Mouse (Mus musculus) frontal cortex, adult 2 months (tissue): Measurements from ENCODE around the gene Amigo3. TPM values are rescaled to one million over a fixed set of nuclear protein-coding genes. Genes with fewer than 3 reads are reported as not detected.

ENCODE experiments used
- DNase-seq, 2 experiments: peaks; one replicate each; pipeline ENCODE4 v3.0.0; 2022; ENCODE audit warnings: low spot score in 1 of 2; ENCODE audit errors: extremely low spot score in 1 of 2
- polyA plus RNA-seq: library from polyadenylated mRNA; depleted of rRNA; stranded (reverse); fragments of >200 nt; gene quantifications from 2 replicates; pipeline ENCODE4 v1.2.3, GENCODE M21; 2012; rRNA removed

Gene Amigo3
- polyA plus RNA-seq, 1 experiment: 1.4 TPM

DNA sequence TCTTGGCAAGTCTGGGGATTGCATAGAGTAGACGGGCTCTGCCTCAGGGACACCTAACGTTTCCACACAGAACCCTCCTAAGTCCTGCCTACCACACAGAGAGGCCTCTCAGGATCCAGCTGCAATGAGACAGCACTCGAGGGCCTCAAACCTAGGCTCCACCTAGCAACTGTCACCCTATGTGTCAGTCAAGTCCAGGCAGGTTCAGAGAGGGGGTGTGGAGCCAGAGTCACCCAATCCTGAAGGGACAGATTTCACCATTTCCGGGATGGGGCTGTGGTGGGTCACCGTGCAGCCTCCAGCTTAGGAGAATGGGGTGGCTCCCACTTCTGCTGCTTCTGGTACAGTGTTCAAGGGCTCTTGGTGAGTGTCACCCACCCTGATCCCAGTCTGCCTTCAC is 27.2 kb downstream of the Amigo3 start, which contains the start of gene Mst1:
TSS of gene Mst1 (plus strand) at position 269 of the 400 bp plus-strand sequence.
- no peak for DNase-seq

DNA sequence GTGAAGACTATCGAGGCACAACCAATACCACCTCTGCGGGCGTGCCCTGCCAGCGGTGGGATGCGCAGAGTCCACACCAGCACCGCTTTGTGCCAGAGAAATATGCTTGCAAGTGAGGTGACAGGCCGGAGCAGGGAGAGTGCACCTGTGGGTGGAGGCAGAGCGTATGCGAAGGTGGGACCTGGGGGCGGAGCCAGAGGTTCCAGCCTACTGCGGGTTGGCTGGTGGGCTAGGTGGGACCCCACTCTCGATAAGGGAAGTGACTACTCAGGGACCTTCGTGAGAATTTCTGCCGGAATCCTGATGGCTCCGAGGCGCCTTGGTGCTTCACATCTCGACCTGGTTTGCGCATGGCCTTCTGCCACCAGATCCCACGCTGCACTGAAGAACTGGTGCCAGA is 29.6 kb downstream of the Amigo3 start:
- no peak for DNase-seq

DNA sequence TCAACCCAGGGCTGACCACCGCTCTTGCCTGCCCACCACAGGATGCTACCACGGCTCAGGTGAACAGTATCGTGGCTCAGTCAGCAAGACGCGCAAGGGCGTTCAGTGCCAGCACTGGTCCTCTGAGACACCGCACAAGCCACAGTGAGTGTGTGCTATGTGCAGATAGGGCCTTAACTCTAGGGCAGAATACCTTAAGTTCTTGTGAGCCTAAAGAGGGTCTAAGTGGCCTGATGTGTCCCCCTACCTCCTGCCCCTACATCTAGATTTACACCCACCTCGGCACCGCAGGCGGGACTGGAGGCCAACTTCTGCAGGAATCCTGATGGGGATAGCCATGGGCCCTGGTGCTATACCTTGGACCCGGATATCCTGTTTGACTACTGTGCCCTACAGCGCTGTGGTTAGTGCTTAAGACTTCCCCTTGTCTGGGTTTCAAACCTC is 30.1 kb downstream of the Amigo3 start, which contains the start of gene Rnf123:
TSS of gene Rnf123 (minus strand) at position 359 of the 444 bp plus-strand sequence.
- DNase-seq: no peak

DNA sequence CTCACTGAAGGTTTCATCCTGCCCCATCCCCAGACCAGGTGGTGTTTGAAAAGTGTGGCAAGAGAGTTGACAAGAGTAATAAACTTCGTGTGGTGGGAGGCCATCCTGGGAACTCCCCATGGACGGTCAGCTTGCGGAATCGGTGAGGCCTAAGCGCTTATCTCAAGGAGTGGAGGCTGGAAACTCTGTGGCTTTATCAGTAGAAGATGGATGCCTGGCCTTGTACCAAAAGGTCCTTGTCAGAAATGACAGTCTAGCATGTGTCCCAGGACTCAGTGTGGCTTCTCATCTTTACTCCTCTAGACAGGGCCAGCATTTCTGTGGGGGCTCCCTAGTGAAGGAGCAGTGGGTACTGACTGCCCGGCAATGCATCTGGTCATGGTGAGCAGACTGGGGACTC is 30.6 kb downstream of the Amigo3 start:
- DNase-seq: no peak

DNA sequence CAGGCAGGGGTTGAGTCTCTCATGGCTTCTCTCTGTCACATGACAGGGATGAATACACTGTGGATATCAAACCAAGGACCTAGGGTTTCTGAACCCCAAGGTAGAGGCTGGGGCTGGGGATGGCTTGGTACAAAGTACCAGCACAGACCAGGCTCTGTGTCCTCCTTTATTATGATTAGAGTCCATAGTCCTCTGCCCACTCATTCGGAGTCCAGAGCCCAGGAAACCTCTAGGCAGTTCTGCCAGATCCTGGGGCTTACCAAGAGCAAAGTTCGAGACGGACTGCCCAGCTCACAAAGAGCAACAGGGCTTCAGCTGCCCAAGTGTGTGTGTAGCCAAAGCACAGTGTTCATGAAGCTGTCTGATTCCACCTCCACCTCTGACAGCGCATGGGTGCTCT is 32.3 kb downstream of the Amigo3 start:
- DNase-seq: no peak

DNA sequence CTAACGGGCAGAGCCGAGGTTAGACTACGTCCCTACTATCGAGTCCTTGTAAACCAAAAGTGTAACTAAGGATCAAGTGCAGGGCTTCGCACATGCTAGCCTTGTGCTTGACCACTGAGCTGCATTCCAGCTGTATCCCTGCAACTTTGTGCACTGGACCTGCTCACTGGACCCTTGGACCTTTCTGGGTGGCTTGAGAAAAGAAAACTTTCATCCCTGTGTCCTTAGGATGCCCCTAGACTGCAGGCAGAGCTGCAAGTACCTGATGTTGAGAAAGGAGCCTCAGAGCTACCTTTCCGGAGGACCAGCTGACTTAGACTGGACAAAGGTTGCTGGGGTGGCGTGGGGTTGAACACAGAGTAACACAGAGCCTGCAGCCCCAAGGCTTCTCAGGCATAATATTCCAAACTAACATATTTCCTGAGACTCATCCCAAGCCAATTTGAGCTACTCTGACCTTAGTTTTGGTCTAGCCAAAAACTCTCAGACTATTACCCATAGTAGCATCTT is 37.7 kb downstream of the Amigo3 start:
- DNase-seq: no peak

DNA sequence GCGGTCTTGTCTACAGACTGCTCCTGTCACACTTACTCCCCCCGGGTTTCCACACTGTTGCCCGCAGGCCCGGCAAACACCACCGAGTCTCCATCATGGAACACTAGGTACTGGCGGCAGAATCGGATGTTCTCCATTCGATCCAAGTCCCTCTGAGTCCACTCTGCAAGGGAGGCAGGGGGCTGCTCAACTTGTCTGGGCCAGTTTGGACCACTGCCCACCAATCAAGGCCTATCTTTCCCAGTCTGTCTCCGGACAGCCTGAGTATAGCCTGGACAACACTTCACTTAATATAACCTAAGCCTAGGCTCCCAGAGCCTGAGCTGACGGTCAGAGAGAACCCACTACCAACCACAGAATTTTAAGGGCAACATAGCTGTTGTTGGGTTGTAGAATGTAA is 40.6 kb downstream of the Amigo3 start:
- no peak for DNase-seq

DNA sequence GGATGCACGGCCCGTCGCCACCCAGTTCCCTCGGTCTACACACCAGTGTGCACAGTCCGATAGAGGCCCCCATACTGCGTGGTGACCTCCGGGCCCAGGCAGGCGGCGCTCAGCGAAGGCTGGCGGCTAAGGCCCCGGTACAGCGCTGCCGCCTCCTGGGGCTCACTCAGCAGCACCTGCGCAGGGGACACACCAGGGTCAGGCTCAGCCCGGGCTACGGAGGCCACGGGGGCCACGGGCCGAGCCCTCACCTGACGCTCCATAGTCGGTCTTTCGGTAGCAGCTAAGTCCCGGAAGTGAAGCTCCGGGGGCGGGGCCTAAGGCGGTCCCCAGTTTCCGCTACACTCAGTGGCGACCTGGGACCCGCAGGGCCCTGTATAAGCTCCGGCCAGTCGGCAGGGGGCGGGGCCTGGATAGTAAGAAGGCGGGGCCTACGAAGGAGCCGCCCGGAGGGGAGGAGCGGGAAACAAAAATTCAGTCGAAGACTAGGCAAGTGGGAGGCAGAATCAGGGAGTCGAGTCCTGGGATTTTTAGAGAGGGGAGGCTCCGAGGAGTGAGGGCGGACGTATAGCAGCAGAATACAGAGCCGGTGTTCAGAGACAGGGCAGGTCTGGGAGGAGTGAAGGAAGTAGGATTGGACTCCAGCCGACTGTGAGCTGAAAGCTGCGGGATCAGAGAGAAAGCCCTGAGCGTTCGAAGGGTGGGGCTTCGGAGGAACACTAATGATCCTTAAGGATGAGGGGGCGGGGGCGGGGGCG is 41.4 kb downstream of the Amigo3 start, which contains the start of gene Apeh:
TSS of gene Apeh (minus strand) at position 423 of the 758 bp plus-strand sequence.
- DNase-seq: peak; percentile 79 to 89

DNA sequence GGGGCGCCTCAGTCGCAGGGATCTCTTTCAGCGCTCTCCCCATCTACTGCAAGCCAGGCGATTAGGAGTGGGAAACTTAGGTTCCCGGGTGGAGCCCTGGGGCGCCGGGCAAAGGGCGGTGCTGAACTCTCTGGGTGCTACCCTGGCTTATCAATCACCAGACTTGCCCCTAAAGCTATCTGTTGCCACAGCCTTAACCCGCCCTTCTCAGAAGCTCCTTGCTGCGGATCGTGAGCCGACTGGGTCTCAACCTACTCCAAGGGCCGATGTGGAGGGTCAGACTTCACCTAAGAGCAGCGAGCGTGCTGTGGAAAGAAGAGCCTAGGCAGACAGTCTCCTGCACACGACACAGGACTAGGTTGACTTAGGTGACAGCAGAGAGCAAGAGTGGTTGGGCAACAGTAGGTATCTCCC is 42.0 kb downstream of the Amigo3 start:
- no peak for DNase-seq

DNA sequence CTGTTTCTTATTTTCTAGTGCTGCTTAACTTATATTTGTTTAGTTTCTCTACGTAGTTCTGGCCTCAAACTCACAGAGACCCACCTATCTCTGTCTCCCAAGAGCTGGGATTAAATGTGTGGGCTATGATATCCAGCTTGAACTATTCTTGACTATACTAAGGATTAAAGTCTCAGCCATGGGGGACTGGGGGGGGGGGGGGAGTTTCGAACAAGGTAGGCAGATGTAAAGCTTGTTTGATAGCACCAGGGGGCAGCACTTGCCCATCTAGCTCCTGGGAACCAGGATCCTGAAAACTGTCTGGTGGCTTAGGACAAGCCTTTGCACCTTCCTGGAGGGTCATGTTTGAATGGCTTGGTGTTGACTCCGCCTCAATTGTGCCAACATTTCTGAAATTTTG is 42.6 kb downstream of the Amigo3 start:
- DNase-seq: peak in 1 of 2 experiments; percentile 77

DNA sequence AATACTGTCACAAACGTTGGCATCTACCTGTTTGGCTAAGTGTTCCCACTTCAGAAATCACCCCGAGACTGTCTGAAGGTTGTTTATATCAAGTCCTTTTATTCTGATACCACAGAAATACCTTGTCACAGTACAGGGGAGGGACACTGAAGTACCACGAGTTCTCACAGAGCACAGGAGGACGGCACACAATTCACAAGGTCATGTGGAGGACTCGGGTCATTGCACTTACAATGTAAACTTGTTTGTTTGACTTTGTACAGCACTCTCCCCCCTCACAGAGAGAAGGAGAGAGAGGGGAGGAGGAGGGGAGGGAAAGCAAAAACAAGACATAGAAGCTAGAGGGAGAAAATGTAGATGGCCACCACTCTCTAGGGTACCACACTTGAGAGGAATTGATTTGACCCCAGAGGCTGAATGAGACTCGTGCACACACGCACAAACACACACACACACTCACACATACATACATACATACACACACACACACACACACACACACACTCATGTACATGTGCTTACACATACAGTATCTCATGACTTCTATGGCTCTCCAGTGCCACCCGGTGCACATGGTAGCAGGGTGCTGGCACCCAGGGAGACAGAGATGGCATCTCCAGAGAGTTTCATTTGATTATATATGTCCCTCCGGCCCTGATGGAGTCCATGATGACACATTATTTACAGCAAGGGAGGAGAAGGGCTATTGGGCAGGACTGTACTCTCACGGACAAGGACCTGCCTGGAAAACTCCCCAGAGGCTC is 43.2 kb downstream of the Amigo3 start:
- no peak for DNase-seq

DNA sequence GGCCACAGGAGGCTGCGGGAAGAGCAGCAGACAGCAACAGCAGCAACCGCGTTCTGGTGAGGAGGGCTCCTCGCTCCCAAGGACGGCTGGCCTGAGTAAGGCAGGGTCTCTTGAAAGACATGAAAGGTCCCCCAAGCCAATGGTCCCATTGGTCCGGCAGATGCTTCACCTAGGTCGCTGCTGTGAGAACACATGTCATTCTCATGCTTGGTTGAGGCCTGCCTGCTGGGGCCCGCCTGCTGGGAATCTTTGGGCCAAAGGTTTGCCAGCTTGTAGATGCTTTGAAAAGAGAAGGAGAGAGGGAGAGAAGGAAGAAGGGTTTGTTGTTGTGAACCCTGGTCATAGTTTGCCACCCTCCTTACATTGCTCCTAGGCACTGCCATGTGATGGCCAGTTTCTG is 46.7 kb downstream of the Amigo3 start:
- no peak for DNase-seq

DNA sequence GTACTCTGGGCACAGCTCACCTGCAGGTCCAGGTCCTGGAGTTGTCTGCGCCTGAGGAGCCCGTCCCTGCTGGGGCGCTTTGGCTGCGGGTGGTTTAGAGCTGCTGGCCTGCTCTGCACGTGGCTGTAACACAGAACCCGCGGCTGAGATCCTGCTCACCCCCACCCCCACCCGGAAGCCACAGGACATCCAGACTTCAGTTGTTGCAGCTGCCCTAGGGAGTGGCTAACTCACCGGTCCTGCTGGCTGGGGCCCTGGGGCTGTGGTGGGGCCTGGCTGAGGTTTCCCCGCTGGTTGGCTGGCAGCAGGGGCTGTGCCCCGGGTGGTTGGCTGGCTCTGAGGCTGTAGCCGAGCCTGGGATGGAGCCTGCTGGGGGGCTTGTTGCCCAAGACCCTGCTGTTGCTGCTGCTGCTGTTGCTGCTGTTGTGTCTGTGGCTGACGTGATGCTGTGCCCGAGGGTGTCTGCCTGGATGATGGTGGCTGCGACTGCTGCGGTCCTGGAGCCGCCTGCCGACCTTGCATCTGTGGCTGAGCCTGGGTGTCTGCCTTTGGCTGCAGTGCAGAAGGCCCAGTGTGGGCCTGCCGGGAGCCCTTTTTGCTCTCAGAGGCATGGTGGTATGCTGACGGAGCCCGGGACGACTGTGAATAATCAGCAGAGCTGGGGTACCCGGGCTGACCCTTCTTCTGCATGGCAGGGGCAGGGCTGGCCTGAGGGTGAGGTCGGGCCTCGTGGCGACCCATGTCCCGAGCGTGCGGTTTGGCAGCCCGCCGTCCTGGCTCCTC is 52.0 kb downstream of the Amigo3 start:
- no peak for DNase-seq

Other genes with a start within 250 kb of the Amigo3 start
- gene Rbm6, start 179.9 kb upstream of the Amigo3 start, polyA plus RNA-seq: 70.3 and 70.8 TPM in 2 replicates
- gene Mon1a, start 165.0 kb upstream of the Amigo3 start, polyA plus RNA-seq: 28.2 and 28.5 TPM in 2 replicates
- gene Mst1r, start 146.3 kb upstream of the Amigo3 start, polyA plus RNA-seq: 1.2 and 2.1 TPM in 2 replicates
- not detected in 2 replicates for gene Actl11, start 124.7 kb upstream of the Amigo3 start, polyA plus RNA-seq
- 405 and 456 TPM in 2 replicates for gene Camkv, start 117.5 kb upstream of the Amigo3 start, polyA plus RNA-seq
- gene Traip, start 103.0 kb upstream of the Amigo3 start, polyA plus RNA-seq: 21.0 and 21.2 TPM in 2 replicates
- 15.6 and 16.7 TPM in 2 replicates for gene Uba7, start 77.7 kb upstream of the Amigo3 start, polyA plus RNA-seq
- gene Gm20661, start 70.1 kb upstream of the Amigo3 start, polyA plus RNA-seq: 0.18 and 0.34 TPM in 2 replicates
- 6.1 and 8.2 TPM in 2 replicates for gene Inka1, start 67.3 kb upstream of the Amigo3 start, polyA plus RNA-seq
- gene Cdhr4, start 60.7 kb upstream of the Amigo3 start, polyA plus RNA-seq: 1.5 and 2.8 TPM in 2 replicates
- 7.1 and 7.7 TPM in 2 replicates for gene Gm20662, start 56.8 kb upstream of the Amigo3 start, polyA plus RNA-seq
- gene Ip6k1, start 50.7 kb upstream of the Amigo3 start, polyA plus RNA-seq: 213 and 222 TPM in 2 replicates
- gene Gmppb, start 3.9 kb upstream of the Amigo3 start, polyA plus RNA-seq: 13.7 and 37.5 TPM in 2 replicates
- gene Mst1, start 27.3 kb downstream of the Amigo3 start, polyA plus RNA-seq: 0.04 and 0.19 TPM in 2 replicates
- 87.8 and 92.0 TPM in 2 replicates for gene Rnf123, start 30.2 kb downstream of the Amigo3 start, polyA plus RNA-seq
- 32.7 and 32.9 TPM in 2 replicates for gene Apeh, start 41.4 kb downstream of the Amigo3 start, polyA plus RNA-seq
- 95.0 and 100 TPM in 2 replicates for gene Bsn, start 137.2 kb downstream of the Amigo3 start, polyA plus RNA-seq
- 36.1 and 38.8 TPM in 2 replicates for gene Dag1, start 210.8 kb downstream of the Amigo3 start, polyA plus RNA-seq
- gene Nicn1, start 237.3 kb downstream of the Amigo3 start, polyA plus RNA-seq: 85.9 and 110 TPM in 2 replicates
- gene Amt, start 243.7 kb downstream of the Amigo3 start, polyA plus RNA-seq: 57.5 and 60.3 TPM in 2 replicates